Mouse (Mus musculus) brain, adult 2 months (tissue): ENCODE measurements at regions not wholly inside any gene's neighbourhood (a gene's known extent, or its start where the extent isn't known, plus 50 kb on each side); places are given as distances from the start of the nearest gene placed in this dataset.
"Not testable (repeated sequence)": the region's sequence is repeated elsewhere in the genome, so short reads cannot be mapped to it uniquely, and the experiment has no call there.

Experiments
- DNase-seq: peaks from one replicate; pipeline ENCODE4 v3.0.0; 2011; ENCODE audit warnings: low read depth, low spot score

DNA sequence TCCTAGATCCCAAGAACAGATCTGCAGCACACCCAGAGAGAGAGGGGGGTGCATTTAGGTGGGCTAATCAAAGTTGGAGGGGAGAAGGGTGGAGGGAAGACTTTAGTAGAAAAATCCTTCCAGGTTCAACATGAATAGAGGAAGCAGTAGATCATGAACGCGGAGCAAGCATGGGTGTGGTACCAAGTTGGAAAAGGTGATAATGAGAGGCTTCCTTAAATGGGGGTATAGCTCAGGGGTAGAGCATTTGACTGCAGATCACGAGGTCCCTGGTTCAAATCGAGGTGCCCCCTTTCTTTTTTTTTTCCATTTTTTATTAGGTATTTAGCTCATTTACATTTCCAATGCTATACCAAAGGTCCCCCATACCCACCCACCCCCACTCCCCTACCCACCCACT lies 54.0 kb upstream of the Krba1 start:
- not testable (repeated sequence) for DNase-seq

DNA sequence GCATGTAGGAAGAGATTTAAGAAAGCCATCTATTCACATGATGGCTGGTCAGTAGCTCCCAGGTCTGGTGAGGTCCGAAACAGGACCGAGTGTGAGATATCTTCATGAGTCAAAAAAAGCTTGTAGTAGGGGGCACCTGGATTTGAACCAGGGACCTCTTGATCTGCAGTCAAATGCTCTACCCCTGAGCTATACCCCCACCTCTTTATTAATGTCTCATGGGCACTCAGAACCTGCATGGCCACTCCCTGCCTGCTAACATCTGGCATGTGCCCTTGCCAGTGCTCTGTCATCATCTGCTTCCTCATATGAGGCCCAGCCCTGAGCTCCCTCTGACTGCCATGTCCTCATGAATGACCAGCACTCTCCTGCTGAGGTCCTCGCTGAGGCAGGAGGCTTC lies 58.4 kb upstream of the Krba1 start:
- not testable (repeated sequence) for DNase-seq

DNA sequence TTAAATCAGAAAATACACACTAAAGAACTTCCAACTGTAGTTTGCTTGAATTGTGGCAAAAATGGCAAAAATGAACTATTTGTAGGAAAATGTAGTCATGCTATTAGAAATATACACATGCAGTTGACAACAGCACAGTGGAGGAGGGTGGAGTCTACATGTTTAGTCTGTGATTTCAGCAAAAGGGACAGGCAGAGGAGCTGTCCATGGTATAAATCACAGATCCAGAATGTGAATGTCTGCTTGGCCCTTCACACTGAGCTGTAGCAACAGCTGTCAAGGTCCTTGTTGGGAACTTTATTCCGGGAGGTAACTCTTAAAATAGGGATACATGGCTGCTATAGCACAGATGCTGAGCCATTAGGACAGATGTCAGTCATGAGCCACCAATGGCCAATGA lies 107.4 kb upstream of the Krba1 start:
- no peak for DNase-seq

DNA sequence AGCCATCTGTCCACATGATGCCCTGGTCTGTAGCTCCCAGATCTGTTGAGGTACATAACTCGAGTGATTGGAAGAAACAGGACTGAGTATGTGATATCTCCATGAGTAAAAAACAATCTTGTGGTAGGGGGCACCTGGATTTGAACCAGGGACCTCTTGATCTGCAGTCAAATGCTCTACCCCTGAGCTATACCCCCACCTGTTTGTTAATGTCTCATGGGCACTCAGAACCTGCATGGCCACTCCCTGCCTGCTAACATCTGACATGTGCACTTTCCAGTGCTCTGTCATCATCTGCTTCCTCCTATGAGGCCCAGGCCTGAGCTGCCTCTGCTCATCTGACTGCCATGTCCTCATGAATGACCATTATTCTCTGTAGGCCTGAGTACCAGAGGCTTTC lies 115.7 kb upstream of the Krba1 start:
- DNase-seq: not testable (repeated sequence)

DNA sequence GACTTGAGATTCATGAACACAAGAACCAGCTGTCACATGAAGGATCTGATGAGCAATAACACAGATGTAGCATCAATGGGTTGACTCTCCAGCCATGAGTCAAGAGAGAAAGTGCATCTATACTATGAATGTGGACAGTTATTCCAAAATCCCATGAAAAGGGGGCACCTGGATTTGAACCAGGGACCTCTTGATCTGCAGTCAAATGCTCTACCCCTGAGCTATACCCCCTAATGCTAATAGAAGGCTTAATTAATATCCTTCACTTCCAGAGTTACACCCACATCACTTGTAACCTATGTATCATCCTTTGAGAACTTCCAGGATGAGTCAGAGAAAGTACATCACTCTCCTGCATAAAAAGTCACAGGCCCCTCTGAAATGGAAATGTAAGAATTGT lies 133.8 kb upstream of the Krba1 start:
- peak; percentile 37 for DNase-seq

DNA sequence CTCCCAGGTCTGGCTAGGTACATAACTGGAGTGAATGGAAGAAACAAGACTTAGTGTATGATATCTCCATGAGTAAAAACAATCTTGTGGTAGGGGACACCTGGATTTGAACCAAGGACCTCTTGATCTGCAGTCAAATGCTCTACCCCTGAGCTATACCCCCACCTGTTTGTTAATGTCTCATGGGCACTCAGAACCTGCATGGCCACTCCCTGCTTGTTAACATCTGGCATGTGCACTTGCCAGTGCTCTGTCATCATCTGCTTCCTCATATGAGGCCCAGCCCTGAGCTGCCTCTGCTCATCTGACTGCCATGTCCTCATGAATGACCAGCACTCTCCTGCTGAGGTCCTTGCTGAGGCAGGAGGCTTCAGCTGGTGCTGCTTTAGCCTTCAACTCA lies 142.4 kb upstream of the Krba1 start:
- DNase-seq: not testable (repeated sequence)

DNA sequence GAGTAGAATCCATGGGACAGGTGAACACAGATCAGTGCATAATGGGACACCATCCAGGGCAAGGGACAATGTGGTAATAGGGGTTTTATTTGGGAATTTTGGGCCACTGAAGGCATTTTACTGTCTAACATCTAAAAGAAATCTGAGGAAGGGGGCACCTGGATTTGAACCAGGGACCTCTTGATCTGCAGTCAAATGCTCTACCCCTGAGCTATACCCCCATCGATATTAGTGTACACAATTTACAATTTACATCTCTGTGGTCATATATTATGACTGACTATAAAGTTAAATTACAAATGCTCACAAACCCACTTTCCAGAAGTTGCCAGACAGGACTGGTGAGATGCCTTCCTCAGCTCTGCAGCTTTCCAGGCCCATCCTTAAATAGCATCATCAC lies 143.4 kb upstream of the Krba1 start:
- DNase-seq: no peak

DNA sequence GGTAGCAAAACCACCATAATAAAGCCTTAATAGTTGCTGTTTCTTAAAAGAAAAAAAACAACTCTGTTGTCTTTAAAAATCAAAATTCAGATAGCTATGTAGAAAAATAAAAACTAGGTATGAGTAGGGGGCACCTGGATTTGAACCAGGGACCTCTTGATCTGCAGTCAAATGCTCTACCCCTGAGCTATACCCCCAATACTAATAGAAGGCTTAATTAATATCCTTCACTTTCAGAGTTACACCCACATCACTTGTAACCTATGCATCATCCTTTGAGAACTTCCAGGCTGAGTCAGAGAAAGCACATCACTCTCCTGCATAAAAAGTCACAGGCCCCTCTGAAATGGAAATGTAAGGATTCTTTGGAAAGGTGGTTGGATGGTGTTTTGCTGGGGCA lies 151.2 kb upstream of the Krba1 start:
- not testable (repeated sequence) for DNase-seq

DNA sequence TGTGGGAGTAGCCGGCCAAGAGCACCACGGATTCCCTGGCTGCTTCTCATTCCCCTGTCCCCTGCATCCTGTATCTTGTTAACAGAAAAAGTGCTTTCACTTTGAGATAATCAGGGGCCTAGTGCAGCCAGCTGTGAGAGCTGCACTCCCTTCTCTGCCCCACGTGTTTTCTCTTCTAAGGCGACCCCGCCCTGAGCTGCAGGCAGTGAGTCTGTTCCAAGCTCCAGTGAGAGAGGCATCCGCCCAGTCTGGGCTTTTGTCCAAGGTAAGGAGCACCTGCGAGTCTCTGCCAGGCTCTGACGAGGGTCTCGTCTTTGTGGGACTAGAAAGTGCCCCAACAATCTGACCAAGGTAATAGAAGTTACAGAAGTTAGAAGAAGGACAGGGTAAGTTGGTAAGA lies 141.0 kb upstream of the Zfp746 start:
- no peak for DNase-seq

DNA sequence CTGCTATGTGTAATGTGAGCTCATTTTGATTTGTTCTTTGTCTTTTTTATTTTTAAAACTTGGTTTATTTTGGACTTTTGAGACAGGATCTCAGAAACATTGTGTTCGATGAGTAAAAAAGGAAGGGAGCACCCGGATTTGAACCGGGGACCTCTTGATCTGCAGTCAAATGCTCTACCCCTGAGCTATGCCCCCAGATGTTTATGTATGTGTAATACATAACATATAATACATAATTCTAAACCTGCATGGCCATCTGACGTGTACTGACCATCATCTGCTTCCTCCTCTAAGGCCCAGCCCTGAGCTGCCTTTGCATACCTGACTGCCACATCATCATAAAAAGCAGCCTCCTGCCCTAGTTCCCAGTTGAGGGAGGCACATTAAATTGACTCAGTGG lies 137.8 kb upstream of the Zfp746 start:
- no peak for DNase-seq

DNA sequence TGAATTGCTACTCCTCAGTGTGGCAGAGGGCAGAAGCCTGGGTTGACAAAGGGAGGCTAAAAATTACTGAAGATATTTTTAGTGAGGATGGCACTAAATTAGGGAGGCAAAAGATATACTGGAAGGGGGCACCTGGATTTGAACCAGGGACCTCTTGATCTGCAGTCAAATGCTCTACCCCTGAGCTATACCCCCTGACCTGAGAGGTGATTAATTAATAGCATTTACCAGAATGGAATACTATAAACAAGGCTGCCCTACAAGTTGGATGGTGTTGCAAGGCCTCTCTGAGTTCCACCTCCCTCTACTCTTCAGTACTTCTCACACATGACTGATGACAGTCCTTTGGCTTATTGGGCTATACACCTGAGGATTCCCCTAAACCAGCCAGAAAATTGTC lies 136.6 kb upstream of the Zfp746 start:
- no peak for DNase-seq

DNA sequence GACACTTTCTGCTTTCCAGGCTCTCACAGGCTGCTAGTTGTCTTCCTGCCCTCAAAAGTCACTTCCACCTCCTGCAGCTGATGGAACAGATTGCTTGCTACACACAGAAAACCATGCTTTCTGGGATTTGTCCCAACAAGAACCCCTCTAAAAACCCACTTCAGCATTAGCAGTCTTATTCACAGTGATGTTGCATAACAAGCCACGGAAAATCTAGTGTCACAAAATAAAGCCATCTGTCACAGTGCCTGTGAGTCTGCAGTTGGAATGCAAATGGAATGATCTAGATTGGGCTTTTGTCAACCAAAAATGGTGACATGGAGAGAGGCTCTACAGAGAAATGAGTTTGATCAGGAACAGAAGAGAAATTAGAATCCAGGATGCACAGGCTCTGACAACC lies 135.4 kb upstream of the Zfp746 start:
- DNase-seq: peak; percentile 66

DNA sequence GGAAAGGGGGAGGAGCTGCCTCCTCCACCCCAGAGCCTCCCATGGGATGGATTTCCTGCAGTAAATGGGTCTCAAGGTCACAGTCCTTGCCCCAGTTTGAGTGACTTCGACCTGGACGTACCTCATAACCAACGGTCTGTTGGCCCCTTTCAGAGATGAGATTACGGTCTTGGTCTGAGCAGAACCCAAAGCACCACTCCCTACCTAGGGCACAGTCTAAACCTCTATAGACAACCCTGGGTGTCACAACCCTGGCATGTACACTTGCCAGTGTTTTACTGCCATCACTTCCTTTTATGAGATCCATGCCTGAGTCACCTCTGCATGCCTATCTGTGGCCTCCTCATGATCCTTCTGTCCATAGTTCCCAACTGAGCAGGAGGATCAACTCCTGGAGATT lies 128.8 kb upstream of the Zfp746 start:
- DNase-seq: no peak

DNA sequence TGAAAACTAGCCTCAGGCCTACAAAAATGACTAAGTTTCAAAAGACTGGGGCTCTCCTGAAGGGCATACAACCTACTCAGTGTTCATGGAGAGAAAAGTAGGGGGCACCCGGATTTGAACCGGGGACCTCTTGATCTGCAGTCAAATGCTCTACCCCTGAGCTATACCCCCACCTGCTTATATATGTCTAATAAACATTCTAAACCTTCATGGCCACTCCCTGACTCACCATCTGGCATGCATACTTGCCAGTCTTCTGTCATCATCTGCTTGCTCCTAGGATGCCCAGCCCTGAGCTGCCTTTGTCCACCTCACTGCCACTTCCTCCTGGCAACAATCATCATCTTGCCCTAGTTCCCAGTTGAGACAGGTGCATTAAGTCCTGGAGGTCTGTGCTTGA lies 123.3 kb upstream of the Zfp746 start:
- no peak for DNase-seq

DNA sequence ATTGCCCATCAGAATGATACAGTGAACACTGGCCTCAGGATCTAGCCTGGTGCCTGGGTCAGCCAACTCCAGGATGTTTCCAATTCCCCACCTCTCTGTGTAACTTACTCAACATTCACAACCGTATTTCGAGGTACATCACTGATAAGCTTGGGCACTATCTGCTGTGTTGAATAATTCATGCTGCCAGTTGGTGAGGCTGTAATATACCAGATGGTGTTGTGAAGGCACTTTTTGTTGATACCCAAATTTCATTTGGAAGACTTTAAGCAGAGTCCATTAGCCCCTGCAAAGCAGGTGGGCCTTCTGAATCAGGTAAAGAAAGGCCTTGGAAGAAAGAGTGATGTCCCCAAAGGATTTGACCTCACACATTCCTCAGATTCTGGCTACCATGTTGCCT lies 122.7 kb upstream of the Zfp746 start:
- peak; percentile 24 for DNase-seq

DNA sequence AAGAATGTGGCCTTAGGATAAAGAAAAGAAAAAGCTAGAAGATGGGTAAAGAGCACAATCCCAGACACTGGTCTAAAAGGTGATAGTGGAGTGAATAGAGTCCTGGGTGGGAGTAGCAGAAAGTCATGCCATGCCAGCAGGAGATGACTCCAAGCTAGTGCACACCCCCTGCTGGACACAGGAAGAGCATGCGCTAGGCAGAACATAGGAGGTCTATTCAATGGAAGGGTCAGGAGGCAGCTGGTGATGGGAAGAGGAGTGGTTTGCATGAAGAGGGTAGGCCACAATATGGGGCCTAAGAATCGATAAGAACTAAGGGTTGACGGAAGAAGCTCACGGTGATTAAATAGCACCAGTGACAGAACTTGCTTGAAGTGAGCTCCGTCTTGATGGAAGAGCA lies 119.3 kb upstream of the Zfp746 start:
- DNase-seq: no peak

DNA sequence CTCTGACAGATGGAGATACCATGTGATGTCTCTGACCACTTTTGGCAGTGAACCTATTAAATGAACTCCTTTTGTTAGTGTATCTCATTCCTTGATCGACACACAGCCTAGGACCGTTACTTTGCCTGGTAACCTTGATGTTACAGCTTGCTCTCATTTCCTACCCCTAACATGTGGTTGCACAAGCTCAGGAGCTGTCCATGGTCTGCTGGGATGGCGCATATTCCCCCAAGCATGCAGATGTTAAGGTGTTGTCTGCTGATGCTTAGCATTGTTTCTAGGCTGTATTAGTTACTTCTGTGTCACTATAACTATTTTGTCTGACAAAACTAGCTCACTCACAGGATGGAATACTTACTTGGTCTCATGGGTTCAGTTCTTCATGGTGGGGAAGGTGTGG lies 113.6 kb upstream of the Zfp746 start:
- DNase-seq: no peak

DNA sequence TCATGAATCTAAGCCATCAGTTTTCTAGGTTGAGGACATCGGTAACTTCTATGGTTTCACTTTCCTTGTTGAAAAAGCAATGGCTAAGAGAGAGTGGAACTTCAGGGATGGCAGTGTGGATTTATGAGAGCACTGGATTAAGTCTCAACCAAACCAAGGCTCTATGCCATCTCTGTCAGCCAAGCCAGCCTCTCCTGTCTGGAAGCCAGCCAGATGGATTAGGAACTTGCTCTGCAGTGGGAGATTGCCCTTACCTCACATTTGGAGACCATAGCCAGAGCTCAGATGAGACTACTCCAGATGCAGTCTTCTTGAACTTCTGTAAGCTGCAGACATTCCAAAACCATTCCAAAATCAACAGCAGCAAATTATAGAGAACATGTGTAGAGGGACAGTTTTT lies 112.4 kb upstream of the Zfp746 start:
- DNase-seq: no peak

DNA sequence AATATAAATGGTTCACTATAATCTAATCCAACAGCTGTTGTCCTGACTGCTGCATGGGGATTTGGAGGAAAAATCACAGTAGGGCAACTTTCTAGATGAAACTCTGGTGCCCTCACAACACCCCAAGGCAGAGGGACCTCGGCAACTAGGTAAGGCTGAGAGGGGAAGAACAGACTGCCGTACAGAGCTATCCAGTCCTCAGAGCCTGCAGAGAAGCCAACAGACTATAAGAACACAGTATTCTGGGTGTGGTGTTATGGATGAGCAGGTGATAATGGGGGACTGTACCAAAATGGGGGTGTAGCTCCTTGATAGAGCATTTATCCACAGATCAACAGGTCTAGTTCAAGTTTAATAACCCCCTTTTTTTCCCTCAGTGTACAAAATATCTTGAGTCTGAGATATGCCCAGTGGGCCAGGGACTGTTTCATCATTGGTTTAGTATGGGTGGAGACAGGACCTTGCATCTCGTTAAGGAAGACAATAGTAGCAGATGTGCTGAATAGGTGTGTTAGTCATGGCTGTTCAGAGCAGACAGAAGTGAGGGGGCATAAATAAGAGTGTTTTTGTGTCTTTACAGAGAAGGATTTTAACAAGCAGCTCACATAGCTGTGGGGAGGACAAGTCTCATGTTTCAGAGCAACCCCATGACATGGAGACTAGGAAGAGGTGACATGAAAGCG lies 111.4 kb upstream of the Zfp746 start:
- peak; percentile 32 for DNase-seq

DNA sequence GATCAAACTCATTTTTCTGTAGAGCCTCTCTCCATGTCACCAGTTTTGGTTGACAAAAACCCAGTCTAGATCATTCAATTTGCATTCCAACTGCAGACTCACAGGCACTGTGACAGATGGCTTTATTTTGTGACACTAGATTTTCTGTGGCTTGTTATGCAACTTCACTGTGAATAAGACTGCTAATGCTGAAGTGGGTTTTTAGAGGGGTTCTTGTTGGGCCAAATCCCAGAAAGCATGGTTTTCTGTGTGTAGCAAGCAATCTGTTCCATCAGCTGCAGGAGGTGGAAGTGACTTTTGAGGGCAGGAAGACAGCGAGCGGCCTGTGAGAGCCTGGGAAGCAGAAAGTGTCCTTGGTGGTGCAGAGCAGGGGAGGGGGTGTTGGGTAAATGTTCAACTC lies 102.0 kb upstream of the Zfp746 start:
- peak; percentile 76 for DNase-seq

DNA sequence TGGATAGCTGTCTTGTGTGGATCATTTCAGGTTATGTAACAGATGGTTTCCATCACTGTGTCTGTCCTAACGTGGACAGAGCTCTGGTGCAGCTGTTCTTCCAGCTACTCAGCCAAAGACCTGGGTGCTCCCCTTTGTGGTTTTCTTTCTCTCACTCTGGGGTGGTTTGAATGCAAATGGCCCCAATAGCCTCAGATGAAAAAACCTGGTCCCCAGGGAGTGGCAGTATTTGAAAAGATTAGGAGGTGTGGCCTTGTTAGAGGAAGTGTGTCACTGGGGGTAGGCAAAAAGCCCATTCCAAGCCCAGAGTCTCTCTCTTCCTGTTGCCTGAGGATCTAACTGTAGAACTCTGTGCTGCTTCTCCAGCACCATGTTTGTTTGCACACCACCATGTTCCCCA lies 98.9 kb upstream of the Zfp746 start:
- no peak for DNase-seq

DNA sequence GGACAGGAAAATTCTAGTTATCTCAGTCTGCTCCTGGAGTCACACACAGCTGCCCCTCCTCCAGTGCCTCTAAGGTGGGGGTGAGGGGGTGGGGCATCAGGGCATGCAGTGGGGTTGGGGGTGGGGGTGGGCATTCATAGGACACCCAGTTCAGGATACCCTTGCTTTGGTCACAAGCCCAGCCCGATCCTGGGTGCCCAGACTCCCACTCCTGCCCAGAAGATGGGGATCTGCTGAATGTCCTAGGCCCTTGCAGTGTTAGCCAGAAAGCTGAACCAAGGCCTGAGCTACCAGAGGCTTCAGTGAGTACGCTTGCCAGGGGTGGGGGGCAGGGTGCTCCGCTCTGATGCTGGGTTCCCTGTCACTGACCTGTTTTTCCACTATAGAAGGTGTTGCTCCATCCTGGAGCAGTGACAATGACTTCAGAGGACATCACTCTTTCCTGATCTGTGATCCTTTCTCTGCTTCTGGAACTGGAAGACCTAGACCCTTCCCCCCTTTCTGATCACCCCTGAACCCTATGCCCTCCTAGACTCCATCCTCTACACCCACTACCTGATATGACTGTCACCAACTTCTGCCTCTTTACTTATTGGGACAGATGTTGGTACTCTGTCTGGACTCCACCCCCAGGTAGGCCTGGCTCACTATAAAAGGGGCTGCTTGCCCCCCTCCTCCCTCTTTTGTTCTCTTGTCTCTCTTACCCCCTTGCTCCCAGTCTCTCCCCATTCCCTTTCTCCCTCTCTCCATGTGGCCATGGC lies 92.1 kb upstream of the Zfp746 start:
- no peak for DNase-seq

DNA sequence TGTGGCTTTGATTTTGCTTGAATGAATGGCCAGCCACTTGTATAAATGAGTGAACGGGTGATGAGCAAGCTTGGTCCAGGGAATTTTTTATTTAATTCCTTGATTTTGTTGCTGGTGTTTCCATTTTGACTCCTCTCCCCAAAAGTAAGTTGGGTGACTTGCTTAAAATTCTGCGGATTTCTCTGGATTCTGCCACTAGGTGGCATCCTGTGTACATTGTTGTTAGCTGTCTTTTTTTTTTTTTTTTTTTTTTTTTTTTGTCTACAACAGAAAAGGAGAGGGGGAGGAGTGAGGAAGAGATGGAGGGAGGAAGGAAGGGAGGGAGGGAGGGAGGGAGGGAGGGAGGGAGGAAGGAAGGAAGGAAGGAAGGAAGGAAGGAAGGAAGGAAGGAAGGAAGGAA lies 91.5 kb upstream of the Zfp746 start:
- DNase-seq: peak; percentile 94

DNA sequence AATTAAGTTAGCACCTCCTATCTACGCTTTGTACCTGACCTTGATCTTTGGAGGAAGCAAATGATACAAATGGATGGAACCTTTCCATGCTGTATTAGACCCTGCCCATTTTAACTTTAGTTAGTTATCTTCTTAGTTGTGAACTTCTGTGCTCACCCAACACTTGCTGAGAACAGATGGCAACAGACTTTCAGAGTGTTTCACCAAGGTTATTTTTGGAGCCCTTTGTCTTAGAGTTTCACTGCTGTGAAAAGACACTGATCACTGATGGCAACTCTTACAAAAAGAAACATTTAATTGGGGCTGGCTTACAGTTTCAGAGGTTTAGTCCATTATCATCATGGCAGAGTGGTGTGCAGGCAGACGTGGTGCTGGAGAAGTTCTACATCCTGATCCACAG lies 88.8 kb upstream of the Zfp746 start:
- peak; percentile 55 for DNase-seq
